Mouse (Mus musculus) kidney, adult 2 months (tissue): Measurements from ENCODE around the gene Plau. TPM values are rescaled to one million over a fixed set of nuclear protein-coding genes. Genes with fewer than 3 reads are reported as not detected.

ENCODE experiments used
- DNase-seq: peaks from one replicate; pipeline ENCODE4 v3.0.0; 2021
- H3K27ac ChIP-seq: fragments of 200-500 bp; 2 replicates; pipeline ENCODE4 v1.5.1; 2012; ENCODE audit warnings: low read depth, low read length, control low read depth, inconsistent platforms; ENCODE audit not compliant: insufficient read depth
- H3K27me3 ChIP-seq: fragments of 200-500 bp; replicated peaks from 2 replicates; pipeline ENCODE4 v1.6.1; 2012; ENCODE audit warnings: mild to moderate bottlenecking, moderate library complexity, low read length, inconsistent platforms; ENCODE audit not compliant: control insufficient read depth, insufficient read depth
- H3K36me3 ChIP-seq: fragments of 200-500 bp; 2 replicates; pipeline ENCODE4 v1.6.1; 2012; ENCODE audit warnings: mild to moderate bottlenecking, moderate library complexity, low read length, inconsistent platforms; ENCODE audit not compliant: control insufficient read depth, insufficient read depth
- H3K4me1 ChIP-seq: fragments of 200-500 bp; 2 replicates; pipeline ENCODE4 v1.6.1; 2011; ENCODE audit warnings: low read length; ENCODE audit not compliant: control insufficient read depth, insufficient read depth
- H3K4me3 ChIP-seq: fragments of 200-500 bp; 2 replicates; pipeline ENCODE4 v1.5.1; 2011; ENCODE audit warnings: mild to moderate bottlenecking, low read depth, low read length, control low read depth; ENCODE audit not compliant: insufficient read depth
- CTCF ChIP-seq: fragments of 200-500 bp; conservative IDR thresholded peaks from 2 replicates; pipeline ENCODE4 v1.5.1; 2011; ENCODE audit warnings: low read depth, mild to moderate bottlenecking, control low read depth, low read length, moderate library complexity, mixed read lengths; ENCODE audit not compliant: insufficient read depth, insufficient read length
- POLR2A ChIP-seq: fragments of 200-500 bp; IDR thresholded peaks from one replicate; pipeline ENCODE4 v1.6.1; 2011; ENCODE audit warnings: low read depth, low read length, control low read depth
- WGBS: fragments of 180-500 bp; shearing (Covaris S2); methylation state at CpG from one replicate; pipeline ENCODE4 v1.1.7; 2018; 5-methylcytosine and 5-hydroxymethylcytosine counted together
- polyA plus RNA-seq: library from polyadenylated mRNA; depleted of rRNA; stranded (reverse); fragments of >200 nt; gene quantifications from 2 replicates; pipeline ENCODE4 v1.2.3, GENCODE M21; 2012; rRNA removed

Plau gene
- 261 and 276 TPM in 2 replicates for polyA plus RNA-seq

GRCm38 (mm10) chr14:20836171-20836904, at the start of gene Plau:
TSS of gene Plau (plus strand) at chr14:20836660.
- DNase-seq: peak; percentile 94
- H3K27ac ChIP-seq: peak within 1 kb of the TSS; percentile 97
- no peaks in the 10 kb centered on the region for H3K27me3 ChIP-seq
- peaks cover 20% of the 10 kb centered on the region for H3K36me3 ChIP-seq
- 1% methylated on average over 33 of the region's 33 CpGs for WGBS
- H3K4me1 ChIP-seq: peaks cover 4% of the 10 kb centered on the region; the same call in 1 of the 2 replicates
- peak within 1 kb of the TSS; percentile 98 for H3K4me3 ChIP-seq
- TF ChIP-seq POLR2A: peak; percentile 97
- no peak for TF ChIP-seq CTCF

- no peak overlapping the region for H3K27ac ChIP-seq
- 85% methylated on average over 3 of the region's 3 CpGs for WGBS
- no peak for TF ChIP-seq CTCF
- TF ChIP-seq POLR2A: no peak
- H3K4me1 ChIP-seq: peaks cover 8% of the 10 kb centered on the region; the same call in 1 of the 2 replicates
- H3K4me3 ChIP-seq: no peak overlapping the region
- no peaks in the 10 kb centered on the region for H3K36me3 ChIP-seq
- DNase-seq: no peak
- H3K27me3 ChIP-seq: no peaks in the 10 kb centered on the region
These were observed 48.3 kb upstream of the Plau start for GRCm38 (mm10) chr14:20788151-20788550.

GRCm38 (mm10) chr14:20789593-20789992, 46.9 kb upstream of the Plau start:
- Histone ChIP-seq H3K27ac (no peak overlapping the region), H3K27me3 (no peaks in the 10 kb centered on the region), H3K4me1 (peaks cover 13% of the 10 kb centered on the region; the same call in 1 of the 2 replicates), H3K4me3 (no peak overlapping the region), H3K36me3 (no peaks in the 10 kb centered on the region)
- 85% methylated on average over 4 of the region's 4 CpGs for WGBS
- DNase-seq: no peak
- TF ChIP-seq CTCF (no peak), POLR2A (no peak)

- TF ChIP-seq CTCF (no peak), POLR2A (no peak)
- Histone ChIP-seq H3K36me3 (no peaks in the 10 kb centered on the region), H3K4me3 (no peak overlapping the region), H3K27ac (no peak overlapping the region), H3K27me3 (no peaks in the 10 kb centered on the region), H3K4me1 (peaks cover 11% of the 10 kb centered on the region; the same call in 1 of the 2 replicates)
- WGBS: 88% methylated on average over 5 of the region's 5 CpGs
- DNase-seq: no peak
These were observed 46.0 kb upstream of the Plau start for GRCm38 (mm10) chr14:20790445-20790844.

GRCm38 (mm10) chr14:20790996-20791395, 45.5 kb upstream of the Plau start:
- Histone ChIP-seq H3K27ac (no peak overlapping the region), H3K36me3 (no peaks in the 10 kb centered on the region), H3K27me3 (no peaks in the 10 kb centered on the region), H3K4me1 (peaks cover 9% of the 10 kb centered on the region; the same call in 1 of the 2 replicates), H3K4me3 (no peak overlapping the region)
- TF ChIP-seq CTCF (no peak), POLR2A (no peak)
- WGBS: 95% methylated on average over 6 of the region's 6 CpGs
- no peak for DNase-seq

- Histone ChIP-seq H3K4me3 (no peak overlapping the region), H3K36me3 (no peaks in the 10 kb centered on the region), H3K27ac (no peak overlapping the region), H3K27me3 (no peaks in the 10 kb centered on the region), H3K4me1 (peaks cover 6% of the 10 kb centered on the region; the same call in 1 of the 2 replicates)
- DNase-seq: no peak
- 81% methylated on average over 16 of the region's 16 CpGs for WGBS
- TF ChIP-seq POLR2A: no peak
- TF ChIP-seq CTCF: no peak
These were observed 44.8 kb upstream of the Plau start for GRCm38 (mm10) chr14:20791511-20792242.

- 70% methylated on average over 8 of the region's 8 CpGs for WGBS
- H3K4me3 ChIP-seq: no peak overlapping the region
- no peak for DNase-seq
These were observed 44.1 kb upstream of the Plau start for GRCm38 (mm10) chr14:20792243-20792921.

More at GRCm38 (mm10) chr14:20792243-20792921, 44.1 kb upstream of the Plau start:
- Histone ChIP-seq H3K27me3 (no peaks in the 10 kb centered on the region), H3K27ac (no peak overlapping the region), H3K36me3 (no peaks in the 10 kb centered on the region), H3K4me1 (peaks cover 6% of the 10 kb centered on the region; the same call in 1 of the 2 replicates)
- TF ChIP-seq CTCF (no peak), POLR2A (no peak)
